Mouse (Mus musculus): ENCODE measurements at regions not wholly inside any gene's neighbourhood (a gene's known extent, or its start where the extent isn't known, plus 50 kb on each side); places are given as distances from the start of the nearest gene placed in this dataset.
A peak's percentile ranks its signal among the peaks of the same experiment; 100 is the strongest.

- DNase-seq (ENCODE audit: low spot score in 2 of 2), result no peak
Measured at GRCm38 (mm10) chr9:63087195-63087594, 61.6 kb downstream of the Skor1 start.

- DNase-seq (ENCODE audit: low spot score in 2 of 2), result no peak
Measured at GRCm38 (mm10) chr9:63086671-63087070, 62.1 kb downstream of the Skor1 start.

DNA sequence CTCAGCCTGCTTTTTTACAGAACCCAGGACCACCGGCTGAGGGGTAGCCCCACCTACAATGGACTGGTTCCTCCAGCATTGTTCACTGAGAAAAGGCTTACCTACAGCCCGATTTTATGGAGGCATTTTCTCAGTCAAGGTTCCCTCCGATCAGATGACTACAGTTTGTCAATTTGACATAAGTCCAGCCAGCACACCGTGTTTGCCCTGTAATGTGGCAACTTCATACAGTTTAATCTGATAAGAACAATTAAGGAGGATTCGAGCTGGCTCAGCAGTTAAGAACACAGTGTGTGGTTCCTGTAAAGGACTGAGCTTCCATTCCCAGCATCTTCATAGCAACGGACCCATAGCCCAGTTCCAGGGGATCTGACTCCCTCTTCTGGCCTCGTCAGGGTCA lies 65.9 kb downstream of the Skor1 start:
- DNase-seq (ENCODE audit: low spot score in 2 of 2), result no peak

GRCm38 (mm10) chr9:63082311-63082710 lies 66.5 kb downstream of the Skor1 start:
- DNase-seq (ENCODE audit: low spot score in 2 of 2), result no peak

DNA sequence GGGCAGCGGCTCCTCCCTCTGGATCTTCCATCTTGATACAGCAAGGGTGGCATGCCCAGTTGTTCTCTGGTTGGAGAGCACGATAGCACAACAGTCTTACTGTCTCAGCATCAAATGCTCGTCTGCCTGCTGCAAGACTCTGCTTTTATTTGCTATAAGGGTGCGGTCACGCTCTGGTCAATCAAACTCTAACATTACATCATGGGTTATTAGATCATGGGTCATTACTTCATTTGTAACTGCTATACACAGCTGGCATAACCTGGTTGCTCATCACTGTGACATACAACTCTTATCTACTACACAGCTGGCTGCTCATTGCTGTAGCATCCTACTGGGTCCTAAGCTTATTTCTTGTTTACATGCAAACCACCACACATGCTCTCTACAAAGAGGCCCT lies 68.4 kb downstream of the Skor1 start:
- DNase-seq (ENCODE audit: low spot score in 2 of 2), result no peak

- DNase-seq (ENCODE audit: low spot score in 2 of 2), result no peak
Measured at GRCm38 (mm10) chr9:63075252-63075651, 73.5 kb downstream of the Skor1 start.

- no peak for DNase-seq (ENCODE audit: low spot score in 2 of 2)
Measured at GRCm38 (mm10) chr9:63074803-63075202, 74.0 kb downstream of the Skor1 start.

DNA sequence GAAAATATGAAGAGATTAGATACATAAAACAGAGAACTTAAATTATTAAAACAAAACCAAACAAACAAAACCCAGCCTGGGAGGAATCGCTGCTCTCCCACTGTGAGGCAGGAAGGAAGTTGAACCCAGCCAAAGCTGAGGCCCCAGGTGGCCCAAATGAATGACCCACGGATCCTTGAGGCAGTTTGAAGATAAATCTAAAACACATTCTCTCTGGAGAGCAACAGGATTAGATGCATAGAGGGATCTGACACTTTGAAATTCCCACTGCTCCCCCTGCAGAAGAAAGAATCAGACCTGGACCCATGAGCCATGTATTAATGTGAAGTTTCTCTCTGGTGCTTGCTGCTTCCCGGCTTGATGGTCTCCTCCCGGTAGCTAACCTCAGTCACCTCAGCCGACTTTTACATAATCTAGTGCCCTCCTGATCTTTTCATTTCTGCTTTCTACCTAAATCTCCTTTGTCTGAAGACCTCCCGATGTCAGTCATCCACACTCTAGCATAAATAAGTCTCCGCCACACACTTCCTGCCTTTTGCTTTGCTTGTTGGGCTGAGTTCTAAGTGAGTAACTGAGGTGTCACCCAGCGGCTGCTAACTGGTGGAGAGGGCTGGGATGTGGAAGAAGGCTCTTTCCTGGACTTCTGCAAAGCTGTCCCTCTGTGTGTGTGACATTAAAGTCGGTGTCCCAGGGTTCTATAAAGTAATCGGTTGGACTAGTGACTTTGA lies 74.6 kb downstream of the Skor1 start:
- DNase-seq (ENCODE audit: low spot score in 2 of 2), result no peak

- DNase-seq (ENCODE audit: low spot score in 2 of 2), result no peak
Measured at GRCm38 (mm10) chr9:63071032-63071431, 77.7 kb downstream of the Skor1 start.

DNA sequence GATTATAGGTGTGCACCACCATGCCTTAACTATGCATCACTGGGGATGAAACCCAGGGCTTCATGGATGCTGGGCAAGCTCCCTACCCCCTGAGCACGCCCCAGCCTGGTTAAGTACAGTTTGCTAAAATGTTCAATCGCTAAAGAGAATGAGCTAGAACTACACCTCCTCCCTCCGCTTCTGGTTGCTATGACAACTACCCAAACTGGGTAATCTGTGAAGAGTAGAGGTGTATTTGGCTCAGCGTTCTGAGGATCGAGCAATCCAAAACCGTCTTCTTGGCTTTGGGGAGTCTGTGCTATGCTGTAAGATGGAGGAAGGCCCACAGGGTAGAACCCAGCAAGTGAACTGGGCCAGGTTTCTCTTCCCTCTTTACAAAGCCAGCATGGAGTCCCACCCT lies 78.8 kb downstream of the Skor1 start:
- peak in 1 of 2 experiments; percentile 34 for DNase-seq (ENCODE audit: low spot score in 2 of 2)

DNA sequence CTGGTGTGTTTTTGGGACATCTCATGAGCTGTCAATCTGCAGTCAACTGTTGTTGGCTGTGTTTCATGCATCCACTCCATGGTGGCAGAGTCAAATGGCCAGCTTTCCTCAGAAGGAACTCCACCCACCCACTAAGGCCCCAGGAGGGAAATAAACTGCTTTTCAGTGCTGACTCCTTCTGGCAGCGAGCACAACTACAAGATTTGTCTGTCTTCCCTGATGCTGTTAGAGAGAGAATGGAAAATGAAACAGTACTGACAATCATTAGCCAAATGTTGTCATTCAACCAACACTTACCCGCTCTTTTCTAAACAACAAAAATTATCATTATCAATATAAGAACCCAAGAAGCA lies 79.3 kb upstream of the Pias1 start:
- DNase-seq (ENCODE audit: low spot score in 2 of 2), result no peak

DNA sequence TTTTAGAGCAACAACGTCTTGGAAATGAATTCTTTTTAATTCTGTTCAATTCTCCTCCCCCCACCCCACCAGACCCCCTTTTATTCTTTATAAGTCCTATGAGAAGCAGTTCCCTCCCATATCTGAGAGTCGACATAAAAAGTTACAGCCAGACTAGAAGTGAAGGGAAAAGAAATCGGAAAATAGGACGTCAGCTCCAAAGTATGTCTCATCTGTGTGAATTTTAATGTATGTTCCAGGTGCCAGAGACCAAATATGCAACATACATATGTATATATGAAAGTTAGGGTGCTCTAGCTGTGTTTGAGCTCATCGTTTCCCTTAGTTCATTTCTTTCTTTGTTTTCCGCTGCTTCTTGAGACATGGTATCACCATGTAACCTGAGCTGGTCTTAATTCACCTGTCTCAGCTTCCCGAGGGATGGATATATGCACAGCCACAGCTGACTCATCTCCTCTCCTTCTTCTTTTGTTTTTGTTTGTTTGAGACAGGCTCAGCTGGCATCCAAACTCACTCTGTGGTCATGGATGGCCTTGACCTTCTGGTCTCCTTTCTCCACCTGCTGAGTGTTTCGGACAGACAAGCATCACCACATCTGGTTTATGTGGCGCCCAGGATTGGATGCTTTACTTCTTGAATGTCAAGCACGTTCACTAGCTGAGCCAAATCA lies 78.8 kb upstream of the Pias1 start:
- no peak for DNase-seq (ENCODE audit: low spot score in 2 of 2)

DNA sequence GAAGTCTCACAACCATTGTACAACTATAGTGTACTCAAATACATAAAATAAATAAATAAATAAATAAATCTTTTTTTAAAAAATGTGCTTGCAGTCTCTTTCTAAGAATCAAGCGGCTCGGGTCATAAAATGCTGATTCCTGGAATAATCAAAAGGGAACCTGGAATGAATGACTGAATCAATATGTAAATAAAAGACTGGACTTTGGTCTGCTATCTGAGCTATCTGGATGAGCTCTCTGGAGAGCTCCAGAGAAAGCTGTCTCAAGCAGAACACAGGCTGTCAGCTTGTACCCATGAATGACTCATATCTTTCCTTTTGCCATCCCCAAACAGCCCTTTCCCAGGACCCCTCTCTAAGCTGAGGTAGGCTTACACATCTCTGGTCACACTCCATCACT lies 75.8 kb upstream of the Pias1 start:
- no peak for DNase-seq (ENCODE audit: low spot score in 2 of 2)

- no peak for DNase-seq (ENCODE audit: low spot score in 2 of 2)
Measured at GRCm38 (mm10) chr9:63060740-63061139, 73.0 kb upstream of the Pias1 start.

DNA sequence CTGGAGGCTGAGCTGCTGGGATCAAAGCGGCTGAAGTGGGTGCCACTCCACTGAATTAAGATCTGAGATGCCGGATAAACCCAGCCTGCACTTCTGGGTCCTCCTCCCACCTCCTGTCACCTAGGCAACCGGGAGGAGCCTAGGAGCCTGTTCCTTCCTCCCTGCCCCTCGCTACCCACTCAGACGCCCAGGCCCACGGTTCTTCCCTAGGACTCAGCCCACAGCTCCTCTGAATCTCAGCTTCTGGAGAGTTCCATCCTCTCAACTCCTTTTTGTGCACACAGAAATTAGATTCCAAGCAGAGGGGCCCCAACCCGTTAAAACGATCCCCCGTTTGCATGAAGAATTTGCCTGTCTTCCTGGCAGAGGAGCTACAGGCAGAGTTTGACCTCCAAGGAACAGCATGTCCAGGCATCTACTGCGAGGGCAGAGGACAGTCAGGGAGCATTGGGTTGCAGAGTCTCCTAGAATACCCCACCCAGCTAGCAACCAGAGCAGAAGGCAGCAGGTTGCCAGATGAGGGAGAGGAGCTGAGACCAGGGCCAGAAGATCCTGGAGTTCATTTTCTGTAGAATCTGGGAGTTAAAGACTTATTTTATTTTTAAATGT lies 71.6 kb upstream of the Pias1 start:
- peak; percentile 68 to 70 for DNase-seq (ENCODE audit: low spot score in 2 of 2)

DNA sequence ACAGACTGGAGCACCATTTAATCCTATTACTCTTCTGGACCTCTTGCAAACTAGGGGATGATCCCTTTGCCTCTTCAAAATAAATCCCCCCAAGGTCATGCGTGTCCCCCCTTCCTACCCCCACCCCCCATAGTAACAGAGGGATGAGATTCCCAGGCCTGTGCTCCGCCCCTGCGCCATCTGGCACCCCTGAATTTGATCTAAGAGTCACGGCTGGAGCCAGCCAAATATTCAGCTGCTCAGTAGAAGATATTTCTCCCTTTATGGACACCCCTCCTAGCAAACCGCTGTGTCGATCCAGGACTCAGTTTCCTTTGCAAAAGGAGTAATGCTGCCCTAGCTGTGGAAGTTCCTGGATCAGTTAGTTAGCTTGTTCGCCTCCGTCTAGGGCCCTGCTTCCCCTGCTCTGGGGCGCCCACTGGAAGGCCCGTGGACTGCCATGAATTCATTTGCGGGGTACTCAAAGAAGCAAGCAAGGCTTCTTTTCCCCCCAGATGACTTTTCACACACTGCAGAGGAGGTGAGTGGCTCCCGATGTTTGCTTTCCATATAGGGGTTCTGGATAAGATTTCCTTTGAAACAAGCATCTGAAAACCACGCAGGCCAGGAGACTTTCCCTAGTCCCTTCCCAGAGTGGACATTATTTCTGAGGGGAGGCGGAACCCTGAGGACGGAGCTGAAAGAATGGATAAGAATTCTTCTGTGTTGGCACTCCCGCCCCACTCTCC lies 70.9 kb upstream of the Pias1 start:
- DNase-seq (ENCODE audit: low spot score in 2 of 2), result no peak

DNA sequence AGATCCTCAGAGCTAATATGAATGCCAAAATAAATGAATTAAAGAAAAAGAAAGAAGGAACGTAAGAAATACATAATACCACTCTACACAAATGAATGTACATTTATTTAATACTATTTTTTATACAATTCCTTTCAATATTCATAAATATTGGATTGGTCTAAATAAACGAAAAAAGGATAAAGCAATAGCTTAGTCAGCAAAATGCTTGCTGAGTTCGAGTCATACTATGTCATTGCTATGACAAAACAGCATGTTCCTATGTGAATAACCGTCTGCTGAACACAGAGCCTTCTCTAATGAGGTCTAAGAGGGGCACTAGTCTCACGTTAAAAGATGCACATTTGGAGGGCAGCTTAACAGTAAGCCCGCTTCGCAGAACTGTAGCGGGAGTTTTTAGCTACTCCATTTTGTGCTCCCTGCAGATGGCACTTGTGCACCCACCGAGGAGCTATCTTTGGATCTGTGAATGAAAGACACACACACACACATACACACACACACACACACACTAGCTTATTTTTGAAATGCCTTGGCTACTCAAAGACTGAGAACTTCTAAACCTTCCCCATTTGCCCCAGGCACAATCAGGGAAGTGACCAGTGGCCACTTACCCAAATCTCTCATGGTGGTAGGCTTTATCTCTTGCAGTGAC lies 69.1 kb upstream of the Pias1 start:
- DNase-seq (ENCODE audit: low spot score in 2 of 2), result no peak

GRCm38 (mm10) chr9:63052181-63052580 lies 64.5 kb upstream of the Pias1 start:
- DNase-seq (ENCODE audit: low spot score in 2 of 2), result no peak

DNA sequence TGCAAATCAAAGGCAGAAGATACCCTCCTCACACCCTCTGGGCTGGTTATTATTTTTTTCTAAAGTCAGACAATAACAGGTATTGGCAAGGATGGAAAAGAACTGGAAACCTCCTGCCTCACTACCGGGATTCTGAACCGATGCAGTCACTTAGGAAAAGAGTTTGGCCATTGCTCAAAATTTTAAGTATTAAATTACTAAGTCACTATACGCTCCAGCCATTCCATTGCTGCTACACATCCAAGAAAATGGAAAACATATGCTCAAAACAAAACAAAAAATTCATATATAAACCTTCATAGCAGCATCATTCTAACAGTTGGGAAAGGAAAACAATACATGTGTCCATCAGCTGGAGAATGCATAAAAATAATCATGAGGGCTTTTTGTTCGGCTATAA lies 63.9 kb upstream of the Pias1 start:
- no peak for DNase-seq (ENCODE audit: low spot score in 2 of 2)

- no peak for DNase-seq (ENCODE audit: low spot score in 2 of 2)
Measured at GRCm38 (mm10) chr9:63049290-63049689, 61.6 kb upstream of the Pias1 start.

DNA sequence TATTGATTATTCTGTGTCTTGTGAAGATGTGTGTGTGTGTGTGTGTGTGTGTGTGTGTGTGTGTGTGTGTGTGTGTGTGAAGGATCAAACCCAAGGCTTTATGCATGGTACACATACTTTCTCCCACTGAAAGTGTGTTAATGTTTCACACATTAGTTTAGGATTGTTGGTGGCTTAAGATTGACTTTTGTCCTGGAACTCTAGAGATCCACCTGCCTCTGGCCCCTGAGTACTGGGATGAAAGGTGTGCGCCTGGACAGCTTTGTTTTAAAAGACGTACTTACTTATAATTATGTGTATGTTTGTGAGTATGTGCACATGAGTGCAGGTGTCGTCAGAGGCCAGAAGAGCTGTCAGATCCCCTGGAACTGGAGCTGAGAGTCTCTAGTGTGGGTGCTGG lies 59.3 kb upstream of the Pias1 start:
- DNase-seq (ENCODE audit: low spot score in 2 of 2), result no peak

GRCm38 (mm10) chr9:63045531-63045930 lies 57.8 kb upstream of the Pias1 start:
- DNase-seq (ENCODE audit: low spot score in 2 of 2), result no peak
